Mouse (Mus musculus) kidney, embryonic 16.5 days (tissue): ENCODE measurements around the gene Gm20696. TPM values are rescaled to one million over a fixed set of nuclear protein-coding genes. Genes with fewer than 3 reads are reported as not detected.

Source experiments
- ATAC-seq: fragments of 200-750 bp; cut with Nextera tagmentation; 2 replicates; pipeline ENCODE4 v1.8.0; 2017; ENCODE audit warnings: moderate TSS enrichment; ENCODE audit not compliant: low FRiP score, low TSS enrichment
- H3K27ac ChIP-seq: fragments of 300-500 bp; sonication (generic); 2 replicates; pipeline ENCODE4 v1.5.1; 2014; ENCODE audit warnings: low read length
- H3K27me3 ChIP-seq: fragments of 300-500 bp; sonication (generic); 2 replicates; pipeline ENCODE4 v1.6.1; 2014; ENCODE audit warnings: low read length, control low read depth, mixed read lengths; ENCODE audit not compliant: insufficient read depth
- H3K36me3 ChIP-seq: fragments of 300-500 bp; sonication (generic); 2 replicates; pipeline ENCODE4 v1.6.1; 2014; ENCODE audit warnings: low read length, control low read depth, mixed read lengths; ENCODE audit not compliant: insufficient read depth
- H3K4me1 ChIP-seq: fragments of 300-500 bp; sonication (generic); 2 replicates; pipeline ENCODE4 v1.6.1; 2014; ENCODE audit warnings: low read length, control low read depth, mixed read lengths; ENCODE audit not compliant: insufficient read depth
- H3K4me2 ChIP-seq: fragments of 300-500 bp; sonication (generic); replicated peaks from 2 replicates; pipeline ENCODE4 v1.6.1; 2014; ENCODE audit warnings: low read depth, low read length
- H3K4me3 ChIP-seq: fragments of 300-500 bp; sonication (generic); 2 replicates; pipeline ENCODE4 v1.5.1; 2014; ENCODE audit warnings: mild to moderate bottlenecking, low read length
- H3K9ac ChIP-seq: fragments of 300-500 bp; sonication (generic); replicated peaks from 2 replicates; pipeline ENCODE4 v1.6.1; 2014; ENCODE audit warnings: low read length
- H3K9me3 ChIP-seq: fragments of 300-500 bp; sonication (generic); 2 replicates; pipeline ENCODE4 v1.6.1; 2016; ENCODE audit warnings: low read length, control low read depth
- WGBS: fragments of 180-500 bp; shearing (Covaris S2); extraction: QIAGEN DNeasy Blood & Tissue Kit; methylation state at CpG from one replicate; pipeline ENCODE4 v1.1.7; 2014; 5-methylcytosine and 5-hydroxymethylcytosine counted together
- polyA plus RNA-seq: library from polyadenylated mRNA; unstranded; fragments of >200 nt; fragmentation: Nextera tagmentation; extraction: Ambion mirVana; gene quantifications from 2 replicates; pipeline ENCODE4 v1.2.1, GENCODE M21; 2015

The Gm20696 gene
- polyA plus RNA-seq, 1 experiment from 2014 or later = 1.7 TPM

DNA sequence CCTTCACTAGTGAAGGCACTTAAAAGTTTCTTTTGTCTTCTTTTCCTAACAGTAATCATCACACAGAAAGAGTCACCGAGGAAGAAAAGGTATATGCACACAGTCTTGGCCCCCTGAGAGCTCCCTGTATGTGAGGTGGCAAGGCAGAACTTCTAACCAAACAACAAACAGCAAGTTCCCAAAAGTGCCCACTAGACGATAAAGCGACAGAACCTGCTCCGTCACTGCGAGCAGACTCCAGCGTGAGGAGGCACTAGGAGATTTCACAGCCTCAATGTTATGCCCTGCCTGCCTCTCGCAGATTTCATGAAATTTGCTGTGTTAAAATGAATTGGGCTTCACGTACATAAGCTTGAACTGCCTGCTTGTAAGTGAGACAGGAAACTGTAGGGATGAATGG lies 46.6 kb downstream of the Gm20696 start:
- Histone ChIP-seq H3K36me3 (no peaks in the 10 kb centered on the region), H3K9ac (no peak overlapping the region), H3K4me1 (peaks cover 38% of the 10 kb centered on the region), H3K4me3 (no peak overlapping the region), H3K27ac (peak overlapping the region; percentile 78), H3K4me2 (0 out of 2 replicates have a peak overlapping the region, but pooled peaks have one; percentile 29), H3K9me3 (no peaks in the 10 kb centered on the region), H3K27me3 (no peaks in the 10 kb centered on the region)
- ATAC-seq = no peak
- 43% methylated on average over 8 of the region's 8 CpGs for WGBS

GRCm38 (mm10) chr6:99619466-99619865 lies 47.1 kb downstream of the Gm20696 start:
- no peak overlapping the region for H3K9ac ChIP-seq
- H3K9me3 ChIP-seq = no peaks in the 10 kb centered on the region
- H3K4me3 ChIP-seq = no peak overlapping the region
- H3K27ac ChIP-seq = peak overlapping the region; percentile 48; the same call in 1 of the 2 replicates
- no peaks in the 10 kb centered on the region for H3K36me3 ChIP-seq
- peaks cover 43% of the 10 kb centered on the region for H3K4me1 ChIP-seq
- no peaks in the 10 kb centered on the region for H3K27me3 ChIP-seq
- 11% methylated on average over 8 of the region's 8 CpGs for WGBS
- H3K4me2 ChIP-seq = peak overlapping the region; percentile 3; the same call in 1 of the 2 replicates
- peak; percentile 86 for ATAC-seq

GRCm38 (mm10) chr6:99617867-99618266 lies 48.7 kb downstream of the Gm20696 start:
- no peaks in the 10 kb centered on the region for H3K9me3 ChIP-seq
- H3K4me1 ChIP-seq = peaks cover 34% of the 10 kb centered on the region
- H3K9ac ChIP-seq = no peak overlapping the region
- H3K27ac ChIP-seq = no peak overlapping the region
- 60% methylated on average over 7 of the region's 7 CpGs for WGBS
- no peak overlapping the region for H3K4me2 ChIP-seq
- H3K4me3 ChIP-seq = no peak overlapping the region
- H3K27me3 ChIP-seq = no peaks in the 10 kb centered on the region
- H3K36me3 ChIP-seq = no peaks in the 10 kb centered on the region
- ATAC-seq = no peak

GRCm38 (mm10) chr6:99617415-99617814 lies 49.2 kb downstream of the Gm20696 start:
- Histone ChIP-seq H3K27me3 (no peaks in the 10 kb centered on the region), H3K9ac (no peak overlapping the region), H3K4me1 (peaks cover 34% of the 10 kb centered on the region), H3K4me2 (no peak overlapping the region), H3K4me3 (no peak overlapping the region), H3K36me3 (no peaks in the 10 kb centered on the region), H3K9me3 (no peaks in the 10 kb centered on the region), H3K27ac (no peak overlapping the region)
- no peak for ATAC-seq
- WGBS = 88% methylated on average over 1 of the region's 1 CpGs

DNA sequence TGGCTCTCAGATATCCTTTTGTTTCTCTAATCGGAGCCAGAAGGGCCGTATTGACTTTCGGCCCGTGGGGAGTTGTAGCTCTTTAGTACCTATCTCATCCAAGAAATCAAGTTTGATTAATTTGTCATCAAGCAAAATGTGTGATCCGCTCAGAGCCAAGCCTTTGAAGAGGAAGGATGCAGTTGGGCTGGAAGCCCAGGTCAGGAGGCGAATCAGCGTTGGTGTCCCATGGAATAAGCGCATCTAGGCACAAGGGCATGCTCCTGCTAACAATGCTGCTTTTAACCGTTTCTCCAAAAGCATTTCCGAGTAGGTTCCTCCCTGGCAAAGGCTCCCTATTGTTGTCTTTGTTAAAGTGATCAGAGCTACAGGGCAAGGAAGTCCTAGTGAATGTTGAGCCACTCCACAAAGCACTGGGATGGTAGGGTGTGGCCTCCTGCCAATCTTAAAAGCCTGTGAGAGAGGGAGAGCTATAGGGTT lies 51.3 kb downstream of the Gm20696 start:
- WGBS = 14% methylated on average over 10 of the region's 10 CpGs
- no peaks in the 10 kb centered on the region for H3K27me3 ChIP-seq
- H3K27ac ChIP-seq = no peak overlapping the region
- peaks cover 32% of the 10 kb centered on the region for H3K4me1 ChIP-seq
- ATAC-seq = 0 out of 2 replicates have a peak, but pooled peaks have one; percentile 39
- no peak overlapping the region for H3K4me3 ChIP-seq
- H3K36me3 ChIP-seq = no peaks in the 10 kb centered on the region
- no peaks in the 10 kb centered on the region for H3K9me3 ChIP-seq
- peak overlapping the region; percentile 2; the same call in 1 of the 2 replicates for H3K9ac ChIP-seq
- H3K4me2 ChIP-seq = peak overlapping the region; percentile 9; the same call in 1 of the 2 replicates

GRCm38 (mm10) chr6:99614566-99615271 lies 51.9 kb downstream of the Gm20696 start:
- Histone ChIP-seq H3K4me2 (peak overlapping the region; percentile 9; the same call in 1 of the 2 replicates), H3K27ac (peak overlapping the region; percentile 31; the same call in 1 of the 2 replicates)
- 31% methylated on average over 17 of the region's 17 CpGs for WGBS

DNA sequence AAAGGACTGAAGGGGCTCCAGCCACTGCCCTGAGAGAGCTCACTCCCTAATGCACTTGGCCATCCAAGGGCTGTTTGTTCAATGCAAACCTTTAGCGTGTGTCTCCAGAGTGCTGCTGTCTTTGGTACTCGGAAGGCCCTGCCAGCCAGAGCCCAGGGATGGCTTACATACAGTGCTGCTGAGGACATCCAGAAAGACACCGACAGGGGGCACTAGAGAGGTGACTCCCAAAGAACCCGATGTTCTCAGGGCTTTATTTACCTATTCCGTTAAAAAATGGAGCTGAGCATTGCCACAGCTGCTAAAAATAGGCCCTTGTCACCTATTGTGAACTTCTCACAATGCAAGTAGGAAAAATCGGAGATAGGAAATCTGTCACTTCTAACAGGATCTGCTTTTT lies 54.7 kb downstream of the Gm20696 start:
- Histone ChIP-seq H3K9ac (no peak overlapping the region), H3K4me2 (no peak overlapping the region), H3K9me3 (no peaks in the 10 kb centered on the region), H3K27ac (no peak overlapping the region), H3K4me1 (peaks cover 29% of the 10 kb centered on the region), H3K36me3 (no peaks in the 10 kb centered on the region), H3K27me3 (no peaks in the 10 kb centered on the region), H3K4me3 (no peak overlapping the region)
- ATAC-seq = no peak
- 60% methylated on average over 6 of the region's 6 CpGs for WGBS

More at GRCm38 (mm10) chr6:99614566-99615271, 51.9 kb downstream of the Gm20696 start:
- Histone ChIP-seq H3K27me3 (no peaks in the 10 kb centered on the region), H3K4me1 (peaks cover 37% of the 10 kb centered on the region), H3K36me3 (no peaks in the 10 kb centered on the region), H3K4me3 (no peak overlapping the region), H3K9ac (peak overlapping the region; percentile 2; the same call in 1 of the 2 replicates), H3K9me3 (no peaks in the 10 kb centered on the region)
- ATAC-seq = no peak

DNA sequence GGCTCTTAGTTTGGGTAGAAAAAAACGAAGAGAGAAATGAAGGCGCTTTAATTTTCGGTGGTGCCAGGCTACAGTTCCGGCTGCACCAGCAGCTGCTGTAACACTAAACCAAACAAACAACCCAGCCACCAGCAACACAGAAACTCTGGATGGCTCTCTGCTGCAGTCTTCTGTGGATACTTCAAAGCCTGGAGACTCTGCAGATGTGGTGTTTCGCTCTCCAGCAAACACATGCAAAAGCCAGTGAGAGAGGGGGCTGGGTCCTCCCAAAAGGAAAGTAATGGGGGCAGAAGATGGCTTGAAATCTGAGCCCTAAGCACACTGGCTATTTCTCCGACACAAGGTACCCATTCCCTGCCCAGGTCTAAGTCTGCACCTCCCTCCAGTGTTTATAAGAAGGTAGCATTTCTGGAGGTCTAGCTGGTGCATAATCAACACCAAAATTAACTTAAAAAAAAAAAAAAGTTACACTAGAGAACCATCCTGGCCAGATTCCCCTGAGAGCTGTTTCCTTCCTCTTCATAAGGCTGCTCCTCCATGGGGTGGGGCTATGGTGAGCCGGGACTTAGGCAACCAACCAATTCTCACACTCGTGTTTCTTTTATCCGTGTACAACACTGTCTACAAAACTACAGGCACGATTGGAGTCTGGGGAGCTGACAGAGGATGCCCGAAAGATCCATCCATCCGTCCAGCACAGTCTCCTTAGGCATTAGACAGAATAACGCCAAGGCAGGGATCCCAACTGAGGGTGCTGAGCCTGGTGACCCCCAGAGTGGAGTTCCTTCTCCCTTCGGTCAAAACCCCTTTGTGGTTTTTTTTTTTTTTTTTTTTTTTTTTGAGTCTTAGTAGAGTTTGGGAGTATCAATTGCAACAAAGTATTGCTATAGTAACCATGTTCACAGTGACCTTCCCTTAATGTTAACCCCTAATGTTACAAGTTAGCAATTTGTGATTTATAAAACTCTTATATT lies 55.9 kb downstream of the Gm20696 start:
- 18% methylated on average over 14 of the region's 14 CpGs for WGBS
- peak overlapping the region; percentile 43 for H3K4me2 ChIP-seq
- no peaks in the 10 kb centered on the region for H3K9me3 ChIP-seq
- H3K4me3 ChIP-seq = no peak overlapping the region
- peak; percentile 62 for ATAC-seq
- H3K4me1 ChIP-seq = peaks cover 27% of the 10 kb centered on the region
- H3K36me3 ChIP-seq = no peaks in the 10 kb centered on the region
- no peak overlapping the region for H3K9ac ChIP-seq
- H3K27ac ChIP-seq = peak overlapping the region; percentile 15; the same call in 1 of the 2 replicates
- H3K27me3 ChIP-seq = no peaks in the 10 kb centered on the region

GRCm38 (mm10) chr6:99606079-99606478 lies 60.5 kb downstream of the Gm20696 start:
- Histone ChIP-seq H3K4me3 (no peak overlapping the region), H3K9ac (no peak overlapping the region), H3K9me3 (no peaks in the 10 kb centered on the region), H3K27ac (no peak overlapping the region), H3K4me1 (peaks cover 12% of the 10 kb centered on the region), H3K4me2 (no peak overlapping the region), H3K36me3 (no peaks in the 10 kb centered on the region), H3K27me3 (no peaks in the 10 kb centered on the region)
- WGBS = 78% methylated on average over 7 of the region's 7 CpGs
- no peak for ATAC-seq
